ENCODE assay signal across 14 mouse cellular contexts in genomic region chr11:102937529-102938182, GRCm38 (mm10). TPM values are rescaled to one million over a fixed set of nuclear protein-coding genes. Genes with fewer than 3 reads are reported as not detected.
DNase-seq lines count a peak whose midpoint lies in the region; ATAC-seq and TF ChIP-seq lines count a peak whose summit lies in the region.
"Had no signal": no experiment of that assay in that cellular context is flagged by ENCODE, and none has a peak within 500 bp of the region (broad histone marks: within the 10 kb centered on the region; RNA-seq: fewer than 3 reads in every experiment).

No protein-coding gene starts in this region.

- H3K9ac ChIP-seq in lung, embryonic 14.5 days = no peak overlapping the region
- no peak overlapping the region for H3K9ac ChIP-seq in hindbrain, embryonic 11.5 days (ENCODE audit: low read depth, low read length)
- no peak overlapping the region for H3K9ac ChIP-seq in neural tube, embryonic 12.5 days
- H3K9ac ChIP-seq: embryonic facial prominence, embryonic 15.5 days; limb, embryonic 12.5 days had no signal

- no peak for ATAC-seq in lung, embryonic 14.5 days (ENCODE audit: insufficient read depth)
- ATAC-seq in hindbrain, embryonic 11.5 days (ENCODE audit: low FRiP score) = peak; percentile 64
- peak; percentile 63 for ATAC-seq in neural tube, embryonic 12.5 days (ENCODE audit: low FRiP score, low read depth)

- DNase-seq in cerebellum, postnatal 10 days = peak; percentile 26 to 68
- DNase-seq in cerebellum, adult 9-11 months = no peak
- DNase-seq in lung, embryonic 14.5 days = no peak
- no peak for DNase-seq in lung, adult 2 months
- peak; percentile 60 for DNase-seq in hindbrain, embryonic 11.5 days (ENCODE audit: low spot score)
- DNase-seq in spleen, postnatal 10 days (ENCODE audit: low spot score in 2 of 2) = no peak
- no peak for DNase-seq in Muller cell, postnatal 12 days (ENCODE audit: inconsistent ontology term)
- DNase-seq: cerebellum, adult 9-10 months; heart, postnatal 10 days; kidney, adult 9 months; right cerebral cortex, postnatal 14 days had no signal

- WGBS in lung, embryonic 14.5 days = 66% methylated on average over 3 of the region's 3 CpGs
- WGBS in lung, adult 2 months = 81% methylated on average over 3 of the region's 3 CpGs
- WGBS in hindbrain, embryonic 11.5 days = 54% methylated on average over 3 of the region's 3 CpGs
- 46% methylated on average over 3 of the region's 3 CpGs for WGBS in neural tube, embryonic 12.5 days

- TF ChIP-seq CTCF in lung, embryonic 14.5 days (IDR thresholded peaks at IDR 0.05; ENCODE audit: low read depth) = no peak
- no peak for TF ChIP-seq CTCF in lung, adult 2 months (IDR thresholded peaks at IDR 0.05; ENCODE audit: insufficient read depth, low read length)

- H3K27ac ChIP-seq in lung, embryonic 14.5 days (ENCODE audit: low read depth) = 0 out of 2 replicates have a peak overlapping the region, but pooled peaks have one; percentile 4
- peak overlapping the region; percentile 13; the same call in 1 of the 2 replicates for H3K27ac ChIP-seq in hindbrain, embryonic 11.5 days (ENCODE audit: low read depth, low read length)
- H3K27ac ChIP-seq in neural tube, embryonic 12.5 days = no peak overlapping the region
- H3K27ac ChIP-seq: embryonic facial prominence, embryonic 15.5 days; limb, embryonic 12.5 days had no signal

- TF ChIP-seq POLR2A in lung, adult 2 months (IDR thresholded peaks at IDR 0.05; ENCODE audit: borderline replicate concordance, extremely low read depth, low read depth, low read length) = no peak

- no peaks in the 10 kb centered on the region for H3K9me3 ChIP-seq in lung, embryonic 14.5 days (ENCODE audit: low read depth, low read length)
- no peaks in the 10 kb centered on the region for H3K9me3 ChIP-seq in hindbrain, embryonic 11.5 days (ENCODE audit: control insufficient read depth, low read length)
- no peaks in the 10 kb centered on the region for H3K9me3 ChIP-seq in neural tube, embryonic 12.5 days
- H3K9me3 ChIP-seq: embryonic facial prominence, embryonic 15.5 days; limb, embryonic 12.5 days had no signal

- no peak overlapping the region for H3K4me3 ChIP-seq in lung, embryonic 14.5 days (ENCODE audit: low read depth, low read length)
- no peak overlapping the region for H3K4me3 ChIP-seq in lung, adult 2 months (replicated peaks; ENCODE audit: extremely low read depth, low read depth, low read length)
- no peak overlapping the region for H3K4me3 ChIP-seq in hindbrain, embryonic 11.5 days (ENCODE audit: low read depth, low read length)
- H3K4me3 ChIP-seq in neural tube, embryonic 12.5 days = no peak overlapping the region
- H3K4me3 ChIP-seq: embryonic facial prominence, embryonic 15.5 days; limb, embryonic 12.5 days had no signal

- H3K4me1 ChIP-seq in lung, embryonic 14.5 days (ENCODE audit: insufficient read depth) = peaks cover 2% of the 10 kb centered on the region; the same call in 1 of the 2 replicates
- no peaks in the 10 kb centered on the region for H3K4me1 ChIP-seq in lung, adult 2 months (ENCODE audit: control insufficient read depth, insufficient read depth, low read length)
- peaks cover 10% of the 10 kb centered on the region for H3K4me1 ChIP-seq in hindbrain, embryonic 11.5 days (replicated peaks; ENCODE audit: control insufficient read depth, insufficient read depth, low read length)
- H3K4me1 ChIP-seq in neural tube, embryonic 12.5 days = peaks cover 29% of the 10 kb centered on the region

- no peak overlapping the region for H3K4me2 ChIP-seq in lung, embryonic 14.5 days
- H3K4me2 ChIP-seq in hindbrain, embryonic 11.5 days (replicated peaks; ENCODE audit: low read depth, low read length) = no peak overlapping the region
- no peak overlapping the region for H3K4me2 ChIP-seq in neural tube, embryonic 12.5 days (replicated peaks)
- H3K4me2 ChIP-seq: embryonic facial prominence, embryonic 15.5 days; limb, embryonic 12.5 days had no signal

- H3K27me3 ChIP-seq in lung, embryonic 14.5 days (ENCODE audit: insufficient read depth, low read length) = 0 out of 2 replicates have a peak, but pooled peaks cover 5% of the 10 kb centered on the region
- H3K27me3 ChIP-seq in hindbrain, embryonic 11.5 days (ENCODE audit: control insufficient read depth, insufficient read depth, low read length) = peaks cover 4% of the 10 kb centered on the region
- H3K27me3 ChIP-seq in neural tube, embryonic 12.5 days (replicated peaks) = peaks cover 16% of the 10 kb centered on the region

- no peaks in the 10 kb centered on the region for H3K36me3 ChIP-seq in lung, embryonic 14.5 days (ENCODE audit: insufficient read depth)
- H3K36me3 ChIP-seq in hindbrain, embryonic 11.5 days (ENCODE audit: control insufficient read depth, insufficient read depth, low read length) = no peaks in the 10 kb centered on the region
- no peaks in the 10 kb centered on the region for H3K36me3 ChIP-seq in neural tube, embryonic 12.5 days
- H3K36me3 ChIP-seq: embryonic facial prominence, embryonic 15.5 days; limb, embryonic 12.5 days had no signal

RNA-seq across cellular contexts. Expression of gene C1ql1, which starts 8.8 kb away (rescaled TPM):
- polyA plus RNA-seq in lung, embryonic 14.5 days (2014; fragmentation: Nextera tagmentation; extraction: Ambion mirVana) = 2.7 and 3.1 TPM in 2 replicates
- polyA plus RNA-seq in lung, adult 2 months (2012; rRNA removed) = 0.22 TPM in 2 replicates
- 10.5 and 11.0 TPM in 2 replicates for polyA plus RNA-seq in hindbrain, embryonic 11.5 days (2014; fragmentation: Nextera tagmentation; extraction: Ambion mirVana)
- polyA plus RNA-seq in neural tube, embryonic 12.5 days (2016; fragmentation: Nextera tagmentation; extraction: Ambion mirVana) = 2.9 and 3.8 TPM in 2 replicates

RNA-seq across cellular contexts. Expression of gene Kif18b, which starts 12.7 kb away (rescaled TPM):
- polyA plus RNA-seq in lung, embryonic 14.5 days (2014; fragmentation: Nextera tagmentation; extraction: Ambion mirVana) = 11.7 and 13.3 TPM in 2 replicates
- polyA plus RNA-seq in lung, adult 2 months (2012; rRNA removed) = 0.61 and 0.99 TPM in 2 replicates
- 7.3 and 8.5 TPM in 2 replicates for polyA plus RNA-seq in hindbrain, embryonic 11.5 days (2014; fragmentation: Nextera tagmentation; extraction: Ambion mirVana)
- 5.9 and 8.3 TPM in 2 replicates for polyA plus RNA-seq in neural tube, embryonic 12.5 days (2016; fragmentation: Nextera tagmentation; extraction: Ambion mirVana)

RNA-seq across cellular contexts. Expression of gene Gfap, which starts 36.9 kb away (rescaled TPM):
- polyA plus RNA-seq in lung, embryonic 14.5 days (2014; fragmentation: Nextera tagmentation; extraction: Ambion mirVana) = 0.20 and 0.41 TPM in 2 replicates
- 0.15 and 0.24 TPM in 2 replicates for polyA plus RNA-seq in lung, adult 2 months (2012; rRNA removed)
- 0.12 and 0.20 TPM in 2 replicates for polyA plus RNA-seq in hindbrain, embryonic 11.5 days (2014; fragmentation: Nextera tagmentation; extraction: Ambion mirVana)
- polyA plus RNA-seq in neural tube, embryonic 12.5 days (2016; fragmentation: Nextera tagmentation; extraction: Ambion mirVana) = 0.08 and 0.11 TPM in 2 replicates

RNA-seq across cellular contexts. Expression of gene Fam187a, which starts 52.7 kb away (rescaled TPM):
- not detected in 2 replicates for polyA plus RNA-seq in lung, embryonic 14.5 days (2014; fragmentation: Nextera tagmentation; extraction: Ambion mirVana)
- 0.11 and 0.19 TPM in 2 replicates for polyA plus RNA-seq in lung, adult 2 months (2012; rRNA removed)
- polyA plus RNA-seq in hindbrain, embryonic 11.5 days (2014; fragmentation: Nextera tagmentation; extraction: Ambion mirVana) = not detected in 2 replicates
- polyA plus RNA-seq in neural tube, embryonic 12.5 days (2016; fragmentation: Nextera tagmentation; extraction: Ambion mirVana) = not detected in 2 replicates
- polyA plus RNA-seq: embryonic facial prominence, embryonic 15.5 days; limb, embryonic 12.5 days had no signal

RNA-seq across cellular contexts. Expression of gene Ccdc103, which starts 56.7 kb away (rescaled TPM):
- 1.8 and 1.9 TPM in 2 replicates for polyA plus RNA-seq in lung, embryonic 14.5 days (2014; fragmentation: Nextera tagmentation; extraction: Ambion mirVana)
- polyA plus RNA-seq in lung, adult 2 months (2012; rRNA removed) = 1.00 and 1.3 TPM in 2 replicates
- polyA plus RNA-seq in hindbrain, embryonic 11.5 days (2014; fragmentation: Nextera tagmentation; extraction: Ambion mirVana) = 1.2 and 2.0 TPM in 2 replicates
- 1.5 and 1.8 TPM in 2 replicates for polyA plus RNA-seq in neural tube, embryonic 12.5 days (2016; fragmentation: Nextera tagmentation; extraction: Ambion mirVana)

Comparison
In these comparisons a context has a peak if more than half of its experiments do, and no peak if none do; other contexts are left out.
1. DNase-seq: peak in cerebellum, postnatal 10 days (2 of 2) and hindbrain, embryonic 11.5 days (single experiment); none in cerebellum, adult 9-11 months (single experiment), lung, embryonic 14.5 days (single experiment), lung, adult 2 months (single experiment), spleen, postnatal 10 days (0 of 2) and Muller cell, postnatal 12 days (single experiment).